Mouse (Mus musculus) mouse embryonic stem cell (cell line): Measurements from ENCODE around the gene Tomm7.
"Not testable (repeated sequence)": the region's sequence is repeated elsewhere in the genome, so short reads cannot be mapped to it uniquely, and the experiment has no call there.

Experiments
- in situ Hi-C, 2 experiments: fragments of 300-500 bp; cut with MboI; formaldehyde crosslinking; loops; 1 replicate in 1 of 2; 3 replicates in 1 of 2; pipeline ENCODE4 v1.14.3; 2019 to 2020; ENCODE audit warnings: low sequenced_read_pairs in 2 of 2, low pct_unique_long_range_greater_than_20kb in 1 of 2, mixed read lengths in 1 of 2; ENCODE audit not compliant: unreplicated experiment in 1 of 2

Tomm7 gene

DNA sequence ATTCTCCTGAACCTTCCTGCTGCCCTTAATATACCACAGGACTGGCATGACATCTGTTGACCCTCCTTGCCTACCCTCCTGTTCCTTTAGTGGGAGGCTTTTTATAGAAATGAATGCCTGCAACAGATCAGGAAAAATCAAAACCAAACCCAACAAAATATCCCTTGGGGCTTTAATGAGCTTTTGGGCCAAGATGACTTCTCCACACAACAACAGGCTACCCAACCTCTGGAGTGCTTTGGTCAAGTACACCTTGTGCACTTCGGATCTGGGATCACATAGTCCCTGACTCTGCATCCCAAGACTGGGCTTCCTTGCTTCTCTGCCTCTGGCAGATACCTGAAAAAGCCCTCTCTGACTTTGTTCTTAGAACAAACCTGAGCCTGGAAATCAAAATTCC lies 12.2 kb upstream of the Tomm7 start:
- in situ Hi-C loops: no loop called here

- in situ Hi-C loops: no loop called here
Observed at GRCm38 (mm10) chr5:23855484-23855883, 11.5 kb upstream of the Tomm7 start.

GRCm38 (mm10) chr5:23852916-23853315 lies 9.0 kb upstream of the Tomm7 start:
- in situ Hi-C loops: loop anchor here (5.0 kb wide), 1 partner anchor 141 kb away; no protein-coding TSS in a partner anchor

GRCm38 (mm10) chr5:23851160-23851555 lies 7.2 kb upstream of the Tomm7 start:
- in situ Hi-C loops: loop anchor here (5.0 kb wide), 1 partner anchor 139 kb away; no protein-coding TSS in a partner anchor

DNA sequence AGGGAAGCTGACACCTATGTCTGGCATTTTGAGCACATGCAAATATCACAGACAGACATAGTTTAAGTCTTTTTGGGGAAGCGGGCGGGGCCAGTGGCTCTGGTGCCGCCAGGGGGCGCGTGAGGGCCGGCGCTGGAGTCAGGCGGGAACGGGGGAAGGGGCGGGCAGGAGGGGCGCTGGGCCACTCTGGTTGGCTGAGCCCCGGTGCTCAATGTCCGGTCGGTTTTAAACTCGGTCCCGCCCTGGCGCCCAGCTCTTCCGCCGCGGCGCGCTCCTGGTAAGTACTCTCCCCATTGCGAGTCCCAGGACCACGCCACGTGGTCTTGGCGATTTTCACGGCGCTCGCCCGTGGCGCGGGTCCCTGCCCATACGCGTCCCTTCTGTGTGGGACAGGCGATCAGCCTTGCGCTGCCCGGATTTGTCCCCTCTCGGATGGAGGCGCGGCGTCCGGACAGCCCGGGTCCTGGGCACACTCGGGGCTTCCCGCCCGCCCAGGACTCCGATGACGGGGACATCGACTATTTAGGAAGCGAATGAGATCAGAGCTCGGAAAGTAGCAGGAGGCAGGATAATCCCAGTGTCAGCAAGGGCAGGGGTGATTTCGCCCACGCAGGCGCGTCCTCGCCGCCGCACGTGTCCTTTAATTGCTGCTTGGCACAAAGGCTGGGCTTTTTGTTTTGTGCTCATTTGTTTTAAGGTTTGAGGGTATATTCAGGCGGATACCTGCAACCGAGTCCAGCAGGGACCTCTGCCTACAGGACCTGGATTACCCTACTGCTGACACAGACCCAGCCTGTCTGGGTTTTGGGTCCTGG lies 6.6 kb upstream of the Tomm7 start:
- in situ Hi-C loops: loop anchor here (5.0 kb wide), 1 partner anchor 138 kb away; no protein-coding TSS in a partner anchor

- in situ Hi-C loops: no loop called here
Observed at GRCm38 (mm10) chr5:23845141-23845540, 1.2 kb upstream of the Tomm7 start.

- in situ Hi-C loops: no loop called here
Observed at GRCm38 (mm10) chr5:23844531-23844841, 525 bp upstream of the Tomm7 start.

- in situ Hi-C loops: no loop called here
Observed at GRCm38 (mm10) chr5:23838158-23838557, 5.8 kb downstream of the Tomm7 start.

- in situ Hi-C loops: not testable (repeated sequence)
Observed at GRCm38 (mm10) chr5:23835691-23836090, 8.3 kb downstream of the Tomm7 start.

GRCm38 (mm10) chr5:23830897-23831752 lies 12.8 kb downstream of the Tomm7 start:
- in situ Hi-C loops: no loop called here

GRCm38 (mm10) chr5:23826321-23827004 lies 17.5 kb downstream of the Tomm7 start:
- in situ Hi-C loops: no loop called here

GRCm38 (mm10) chr5:23824171-23824733 lies 19.7 kb downstream of the Tomm7 start:
- in situ Hi-C loops: no loop called here

GRCm38 (mm10) chr5:23822306-23822705 lies 21.7 kb downstream of the Tomm7 start:
- in situ Hi-C loops: no loop called here

GRCm38 (mm10) chr5:23816681-23817080 lies 27.3 kb downstream of the Tomm7 start:
- in situ Hi-C loops: no loop called here

- in situ Hi-C loops: no loop called here
Observed at GRCm38 (mm10) chr5:23814841-23815240, 29.1 kb downstream of the Tomm7 start.

GRCm38 (mm10) chr5:23792726-23793125 lies 51.2 kb downstream of the Tomm7 start:
- in situ Hi-C loops: no loop called here

DNA sequence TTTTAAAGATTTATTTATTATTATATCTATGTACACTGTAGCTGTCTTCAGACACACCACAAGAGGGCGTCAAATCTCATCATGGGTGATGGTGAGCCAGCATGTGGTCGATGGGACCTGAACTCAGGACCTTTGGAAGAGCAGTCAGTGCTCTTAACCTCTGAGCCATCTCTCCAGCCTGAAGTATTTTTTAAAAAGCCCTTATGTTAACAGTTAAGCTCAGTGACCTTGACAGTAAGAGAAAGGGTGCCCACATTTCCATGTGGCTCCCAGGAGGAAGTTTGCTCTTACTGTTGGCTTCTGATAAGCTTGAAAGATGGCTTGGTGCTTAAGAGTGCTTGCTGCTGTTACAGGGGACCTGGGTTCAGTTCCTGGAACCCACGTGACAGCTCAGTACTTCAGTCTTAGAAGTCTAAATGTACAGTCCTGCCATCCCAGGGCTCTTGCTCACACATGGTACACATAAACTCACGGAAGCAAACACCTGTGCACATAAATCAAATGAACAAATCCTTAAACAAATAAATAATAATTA lies 54.8 kb downstream of the Tomm7 start:
- in situ Hi-C loops: no loop called here
